Mouse (Mus musculus): ENCODE results near the gene Plekhh2. TPM values are rescaled to one million over a fixed set of nuclear protein-coding genes. Genes with fewer than 3 reads are reported as not detected.
A peak's percentile ranks its signal among the peaks of the same experiment; 100 is the strongest.

Gene Plekhh2
- polyA plus RNA-seq, 1 experiment = 12.1 TPM

- Histone ChIP-seq H3K4me3 (replicated peaks; ENCODE audit: extremely low read depth, low read depth, low read length) (no peak overlapping the region), H3K4me1 (ENCODE audit: control insufficient read depth, insufficient read depth, low read length) (peaks cover 2% of the 10 kb centered on the region; the same call in 1 of the 2 replicates)
- DNase-seq = no peak
- 79% methylated on average over 11 of the region's 11 CpGs for WGBS
- TF ChIP-seq POLR2A (IDR thresholded peaks at IDR 0.05; ENCODE audit: borderline replicate concordance, extremely low read depth, low read depth, low read length) = no peak
- TF ChIP-seq CTCF (IDR thresholded peaks at IDR 0.05; ENCODE audit: insufficient read depth, low read length) = no peak
Observed at GRCm38 (mm10) chr17:84615811-84616210, 104.1 kb downstream of the Plekhh2 start.

DNA sequence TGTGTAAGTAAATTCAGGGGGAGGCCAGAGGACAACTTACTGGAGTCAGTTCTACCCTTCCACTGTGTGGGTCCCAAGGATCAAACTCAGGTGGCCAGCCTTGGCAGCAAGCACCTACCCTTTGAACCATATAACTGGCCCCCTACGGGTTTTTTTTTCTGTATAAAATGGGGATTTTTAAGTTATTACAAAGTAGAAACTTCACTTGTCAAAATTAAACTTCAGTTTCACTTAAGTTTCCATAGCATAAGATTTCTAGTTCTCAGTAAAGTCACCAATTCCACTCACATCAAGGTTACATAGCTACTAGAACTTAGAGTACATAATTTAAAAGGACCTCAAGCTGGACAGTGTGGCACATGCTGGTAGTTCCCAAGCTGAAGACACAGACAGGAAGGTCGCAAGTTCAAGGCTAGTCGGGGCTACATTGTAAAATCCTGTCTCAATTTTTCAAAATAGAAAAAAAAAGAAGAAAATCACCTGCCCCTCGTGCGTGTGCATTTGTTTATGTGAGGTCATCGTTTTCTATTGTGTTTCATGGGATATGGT, 104.9 kb downstream of the Plekhh2 start:
- TF ChIP-seq POLR2A (IDR thresholded peaks at IDR 0.05; ENCODE audit: borderline replicate concordance, extremely low read depth, low read depth, low read length) = no peak
- no peak for TF ChIP-seq CTCF (IDR thresholded peaks at IDR 0.05; ENCODE audit: insufficient read depth, low read length)

DNA sequence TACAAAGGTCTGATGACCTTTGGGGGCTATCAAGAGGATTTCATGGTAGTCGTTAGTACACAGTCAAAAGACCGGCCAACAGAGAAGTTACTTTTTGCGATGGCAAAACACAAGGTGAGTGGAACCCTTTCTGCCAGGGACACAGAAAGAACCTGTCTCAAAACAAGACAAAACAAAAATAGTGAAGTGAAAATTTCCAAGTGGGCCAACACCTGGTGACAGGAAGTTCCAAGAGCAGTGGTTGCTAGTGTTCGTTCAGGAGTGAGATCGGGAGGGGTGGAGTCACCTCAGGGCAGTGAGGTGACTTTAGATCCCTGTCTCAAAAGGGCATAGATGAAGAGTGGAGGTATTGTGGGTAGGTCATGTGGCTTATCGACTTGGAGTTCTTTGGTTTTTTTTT, 106.3 kb downstream of the Plekhh2 start:
- WGBS = 83% methylated on average over 6 of the region's 6 CpGs
- no peak for DNase-seq
- H3K4me1 ChIP-seq (ENCODE audit: control insufficient read depth, insufficient read depth, low read length) = no peaks in the 10 kb centered on the region
- no peak overlapping the region for H3K4me3 ChIP-seq (replicated peaks; ENCODE audit: extremely low read depth, low read depth, low read length)
- TF ChIP-seq POLR2A (IDR thresholded peaks at IDR 0.05; ENCODE audit: borderline replicate concordance, extremely low read depth, low read depth, low read length) (no peak), CTCF (IDR thresholded peaks at IDR 0.05; ENCODE audit: insufficient read depth, low read length) (no peak)

More for the DNA sequence above, 104.9 kb downstream of the Plekhh2 start:
- 57% methylated on average over 6 of the region's 6 CpGs for WGBS
- Histone ChIP-seq H3K4me3 (replicated peaks; ENCODE audit: extremely low read depth, low read depth, low read length) (no peak overlapping the region), H3K4me1 (ENCODE audit: control insufficient read depth, insufficient read depth, low read length) (peaks cover 2% of the 10 kb centered on the region; the same call in 1 of the 2 replicates)
- no peak for DNase-seq

DNA sequence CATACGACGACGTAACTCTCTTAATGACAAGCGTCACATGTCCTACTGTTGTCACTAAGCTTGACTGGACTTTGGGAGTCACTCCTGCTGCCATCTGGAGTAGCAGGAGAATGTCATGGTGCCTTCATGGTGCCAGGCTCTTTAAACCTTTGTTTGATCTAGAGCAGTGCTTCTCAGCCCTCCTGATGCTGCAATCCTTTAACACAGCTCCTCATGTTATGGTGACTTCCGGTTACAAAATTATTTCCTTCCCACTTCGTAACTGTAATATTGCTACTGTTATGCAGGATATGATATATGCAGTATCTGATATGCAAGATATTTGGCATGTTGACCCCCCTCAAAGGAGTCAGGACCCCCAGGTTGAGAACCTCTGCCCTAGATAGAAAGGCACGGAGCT, 107.4 kb downstream of the Plekhh2 start:
- 72% methylated on average over 7 of the region's 7 CpGs for WGBS
- H3K4me3 ChIP-seq (replicated peaks; ENCODE audit: extremely low read depth, low read depth, low read length) = no peak overlapping the region
- H3K4me1 ChIP-seq (ENCODE audit: control insufficient read depth, insufficient read depth, low read length) = no peaks in the 10 kb centered on the region
- TF ChIP-seq POLR2A (IDR thresholded peaks at IDR 0.05; ENCODE audit: borderline replicate concordance, extremely low read depth, low read depth, low read length) (no peak), CTCF (IDR thresholded peaks at IDR 0.05; ENCODE audit: insufficient read depth, low read length) (no peak)
- no peak for DNase-seq

DNA sequence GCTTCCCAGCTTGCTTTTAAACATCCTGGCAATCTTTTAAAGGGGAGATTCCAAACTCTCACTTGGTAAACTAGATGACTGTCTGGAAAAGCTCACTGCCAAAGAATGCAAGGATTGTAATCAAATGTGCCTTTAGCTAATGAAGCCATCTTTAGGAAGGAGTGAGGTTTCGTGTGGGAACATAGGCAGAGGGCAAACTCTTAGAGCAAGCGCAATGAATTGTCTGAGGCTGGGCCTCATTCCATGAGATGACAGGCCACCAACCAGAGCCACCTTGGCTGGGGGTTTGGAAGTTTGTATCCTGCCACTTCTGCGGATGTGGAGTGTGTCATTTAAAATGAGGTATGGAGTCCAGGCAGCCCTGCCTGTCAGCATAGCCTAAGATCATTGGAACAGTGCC, 108.4 kb downstream of the Plekhh2 start:
- DNase-seq = no peak
- 62% methylated on average over 3 of the region's 3 CpGs for WGBS
- no peak for TF ChIP-seq CTCF (IDR thresholded peaks at IDR 0.05; ENCODE audit: insufficient read depth, low read length)
- no peak for TF ChIP-seq POLR2A (IDR thresholded peaks at IDR 0.05; ENCODE audit: borderline replicate concordance, extremely low read depth, low read depth, low read length)
- Histone ChIP-seq H3K4me1 (ENCODE audit: control insufficient read depth, insufficient read depth, low read length) (no peaks in the 10 kb centered on the region), H3K4me3 (replicated peaks; ENCODE audit: extremely low read depth, low read depth, low read length) (no peak overlapping the region)

- TF ChIP-seq CTCF (IDR thresholded peaks at IDR 0.05; ENCODE audit: insufficient read depth, low read length) (no peak), POLR2A (IDR thresholded peaks at IDR 0.05; ENCODE audit: borderline replicate concordance, extremely low read depth, low read depth, low read length) (no peak)
- 65% methylated on average over 6 of the region's 6 CpGs for WGBS
- no peaks in the 10 kb centered on the region for H3K4me1 ChIP-seq (ENCODE audit: control insufficient read depth, insufficient read depth, low read length)
- H3K4me3 ChIP-seq (replicated peaks; ENCODE audit: extremely low read depth, low read depth, low read length) = no peak overlapping the region
- DNase-seq = no peak
Observed at GRCm38 (mm10) chr17:84620610-84621009, 108.9 kb downstream of the Plekhh2 start.

DNA sequence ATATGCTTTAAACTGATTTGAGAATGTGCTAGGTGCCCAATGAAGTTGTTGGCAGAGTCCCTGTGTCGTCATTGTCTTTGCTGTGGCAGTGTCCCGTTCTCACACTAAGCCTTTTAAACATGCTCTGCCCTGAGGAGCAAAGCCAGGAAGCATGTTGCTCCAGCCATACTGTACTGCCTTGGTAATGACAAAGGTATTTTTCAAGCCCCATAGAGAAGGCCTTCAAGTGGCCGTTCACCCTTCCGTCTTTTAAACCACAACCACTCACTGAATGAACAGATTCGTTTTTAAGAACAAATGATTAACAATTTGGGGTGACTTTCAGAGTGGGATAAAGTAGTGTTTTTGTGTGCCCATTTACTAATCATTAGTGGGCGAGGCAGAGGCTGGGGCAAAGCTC, 109.5 kb downstream of the Plekhh2 start:
- no peak for DNase-seq
- TF ChIP-seq POLR2A (IDR thresholded peaks at IDR 0.05; ENCODE audit: borderline replicate concordance, extremely low read depth, low read depth, low read length) = no peak
- TF ChIP-seq CTCF (IDR thresholded peaks at IDR 0.05; ENCODE audit: insufficient read depth, low read length) = no peak
- Histone ChIP-seq H3K4me1 (ENCODE audit: control insufficient read depth, insufficient read depth, low read length) (no peaks in the 10 kb centered on the region; the same call in 1 of the 2 replicates), H3K4me3 (replicated peaks; ENCODE audit: extremely low read depth, low read depth, low read length) (no peak overlapping the region)
- 56% methylated on average over 6 of the region's 6 CpGs for WGBS

GRCm38 (mm10) chr17:84622028-84622427, 110.3 kb downstream of the Plekhh2 start:
- no peak for DNase-seq
- TF ChIP-seq POLR2A (IDR thresholded peaks at IDR 0.05; ENCODE audit: borderline replicate concordance, extremely low read depth, low read depth, low read length) = no peak
- TF ChIP-seq CTCF (IDR thresholded peaks at IDR 0.05; ENCODE audit: insufficient read depth, low read length) = no peak
- Histone ChIP-seq H3K4me1 (ENCODE audit: control insufficient read depth, insufficient read depth, low read length) (peaks cover 4% of the 10 kb centered on the region), H3K4me3 (replicated peaks; ENCODE audit: extremely low read depth, low read depth, low read length) (no peak overlapping the region)
- 71% methylated on average over 4 of the region's 4 CpGs for WGBS

GRCm38 (mm10) chr17:84622873-84623272, 111.2 kb downstream of the Plekhh2 start:
- no peak for TF ChIP-seq POLR2A (IDR thresholded peaks at IDR 0.05; ENCODE audit: borderline replicate concordance, extremely low read depth, low read depth, low read length)
- TF ChIP-seq CTCF (IDR thresholded peaks at IDR 0.05; ENCODE audit: insufficient read depth, low read length) = no peak
- Histone ChIP-seq H3K4me3 (replicated peaks; ENCODE audit: extremely low read depth, low read depth, low read length) (no peak overlapping the region), H3K4me1 (ENCODE audit: control insufficient read depth, insufficient read depth, low read length) (peaks cover 5% of the 10 kb centered on the region)
- WGBS = 60% methylated on average over 2 of the region's 2 CpGs
- no peak for DNase-seq

DNA sequence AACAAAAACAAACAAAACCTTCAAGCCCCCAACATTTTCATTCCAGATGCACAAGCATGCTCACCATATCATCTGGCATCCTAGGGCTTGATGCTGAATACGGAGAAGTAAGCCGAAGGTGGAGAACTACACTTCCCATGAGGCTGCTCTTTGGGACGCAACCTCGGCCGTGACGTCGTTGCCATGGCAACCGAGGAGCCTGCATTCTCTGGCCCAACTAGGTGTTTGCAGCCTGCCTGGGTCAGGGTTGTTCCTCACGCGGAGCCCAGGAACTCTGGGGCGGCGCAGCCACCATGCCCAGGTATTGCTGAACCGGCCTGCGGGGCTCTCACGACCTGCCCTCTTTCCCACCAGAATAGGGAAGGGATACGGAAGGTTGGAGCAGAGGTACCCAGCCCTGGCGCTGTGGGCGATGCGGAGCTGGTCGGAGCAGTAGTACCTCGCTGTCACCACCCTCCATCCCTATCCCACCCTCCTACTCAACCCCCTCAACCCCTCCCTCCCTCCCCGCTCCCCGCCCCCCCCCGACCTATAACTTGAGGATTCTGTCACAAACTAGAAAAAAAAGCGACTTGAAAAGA, 114.7 kb downstream of the Plekhh2 start, which contains the start of gene Dync2li1:
Gene Dync2li1 (plus strand): TSS at position 221 of the 581 bp plus-strand sequence.
- Histone ChIP-seq H3K4me1 (ENCODE audit: control insufficient read depth, insufficient read depth, low read length) (peaks cover 5% of the 10 kb centered on the region), H3K4me3 (replicated peaks; ENCODE audit: extremely low read depth, low read depth, low read length) (peak within 1 kb of the TSS; percentile 77)
- TF ChIP-seq POLR2A (IDR thresholded peaks at IDR 0.05; ENCODE audit: borderline replicate concordance, extremely low read depth, low read depth, low read length) (peak; percentile 61; the same call in 1 of the 2 replicates), CTCF (IDR thresholded peaks at IDR 0.05; ENCODE audit: insufficient read depth, low read length) (no peak)
- WGBS = under 1% methylated on average over 25 of the region's 25 CpGs
- DNase-seq = peak; percentile 74

All from lung, adult 2 months (tissue).